Mouse (Mus musculus) intestine, embryonic 15.5 days (tissue): ENCODE measurements around the gene Lca5l. TPM values are rescaled to one million over a fixed set of nuclear protein-coding genes. Genes with fewer than 3 reads are reported as not detected.

Experiments used
- ATAC-seq: fragments of 200-750 bp; cut with Nextera tagmentation; 2 replicates; pipeline ENCODE4 v1.8.0; 2017; ENCODE audit warnings: moderate TSS enrichment, moderate library complexity
- H3K27ac ChIP-seq: fragments of 300-500 bp; sonication (generic); 2 replicates; pipeline ENCODE4 v1.5.1; 2015; ENCODE audit warnings: mild to moderate bottlenecking, inconsistent platforms
- H3K27me3 ChIP-seq: fragments of 300-500 bp; sonication (generic); replicated peaks from 2 replicates; pipeline ENCODE4 v1.6.1; 2015; ENCODE audit warnings: inconsistent platforms
- H3K36me3 ChIP-seq: fragments of 300-500 bp; sonication (generic); 2 replicates; pipeline ENCODE4 v1.6.1; 2015; ENCODE audit warnings: inconsistent platforms
- H3K4me1 ChIP-seq: fragments of 300-500 bp; sonication (generic); replicated peaks from 2 replicates; pipeline ENCODE4 v1.6.1; 2015; ENCODE audit warnings: inconsistent platforms
- H3K4me2 ChIP-seq: fragments of 300-500 bp; sonication (generic); replicated peaks from 2 replicates; pipeline ENCODE4 v1.6.1; 2015; ENCODE audit warnings: mild to moderate bottlenecking, inconsistent platforms
- H3K4me3 ChIP-seq: fragments of 300-500 bp; sonication (generic); replicated peaks from 2 replicates; pipeline ENCODE4 v1.5.1; 2015; ENCODE audit warnings: inconsistent platforms
- H3K9ac ChIP-seq: fragments of 300-500 bp; sonication (generic); 2 replicates; pipeline ENCODE4 v1.6.1; 2015; ENCODE audit warnings: inconsistent platforms
- H3K9me3 ChIP-seq: fragments of 300-500 bp; sonication (generic); 2 replicates; pipeline ENCODE4 v1.6.1; 2016; ENCODE audit warnings: inconsistent platforms
- WGBS: fragments of 180-500 bp; shearing (Covaris S2); methylation state at CpG from one replicate; pipeline ENCODE4 v1.1.7; 2015; 5-methylcytosine and 5-hydroxymethylcytosine counted together
- polyA plus RNA-seq: library from polyadenylated mRNA; unstranded; fragments of >200 nt; fragmentation: Nextera tagmentation; extraction: Ambion mirVana; gene quantifications from 2 replicates; pipeline ENCODE4 v1.2.1, GENCODE M21; 2015

The Lca5l gene
- polyA plus RNA-seq, 1 experiment from 2014 or later, result 0.82 TPM

DNA sequence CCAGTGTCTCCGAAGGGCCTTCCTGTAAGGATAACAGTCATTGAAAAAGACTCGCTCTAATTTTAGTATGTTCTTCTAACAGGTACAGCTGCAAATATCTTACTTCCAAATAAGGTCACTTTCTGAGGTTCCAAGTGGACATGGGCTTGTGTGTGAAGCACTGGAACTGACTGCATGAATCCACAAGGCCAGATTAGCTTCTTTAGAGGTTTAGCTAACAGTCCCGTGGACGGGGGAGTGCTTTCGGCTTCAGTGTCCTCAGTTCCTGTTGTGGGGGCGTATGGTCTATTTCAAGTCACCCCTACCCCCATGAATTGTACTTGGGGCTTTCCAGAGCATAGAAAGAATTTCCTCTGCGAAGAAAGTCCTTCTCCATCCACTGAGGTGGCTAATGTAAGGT is 18.8 kb upstream of the Lca5l start:
- Histone ChIP-seq H3K4me3 (no peak overlapping the region), H3K9ac (no peak overlapping the region), H3K4me1 (peaks cover 6% of the 10 kb centered on the region; the same call in 1 of the 2 replicates), H3K36me3 (no peaks in the 10 kb centered on the region), H3K27ac (peak overlapping the region; percentile 23; the same call in 1 of the 2 replicates), H3K27me3 (no peaks in the 10 kb centered on the region), H3K9me3 (no peaks in the 10 kb centered on the region), H3K4me2 (no peak overlapping the region)
- 66% methylated on average over 7 of the region's 7 CpGs for WGBS
- no peak for ATAC-seq

DNA sequence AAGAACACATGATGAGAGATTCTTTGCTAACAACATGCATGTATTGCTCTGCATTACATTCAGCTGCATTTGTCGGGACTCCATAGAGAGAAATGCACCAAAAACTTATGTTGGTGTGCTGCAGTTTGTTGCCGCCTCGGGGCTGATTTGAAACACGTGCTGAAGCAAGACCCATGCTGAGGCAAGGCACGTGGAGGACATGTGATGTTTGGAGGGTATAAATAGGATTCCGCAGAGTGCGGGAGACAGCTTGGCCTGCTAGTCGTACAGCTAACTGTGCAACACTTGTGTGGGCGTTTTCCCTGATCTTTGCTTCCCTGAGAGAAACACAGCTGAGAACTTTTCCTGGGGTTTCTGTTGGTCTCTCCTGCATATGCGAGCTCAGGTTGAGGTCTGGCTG is 17.7 kb upstream of the Lca5l start:
- no peak for ATAC-seq
- no peaks in the 10 kb centered on the region for H3K27me3 ChIP-seq
- H3K4me2 ChIP-seq, result no peak overlapping the region
- H3K27ac ChIP-seq, result 0 out of 2 replicates have a peak overlapping the region, but pooled peaks have one; percentile 19
- H3K9ac ChIP-seq, result no peak overlapping the region
- no peak overlapping the region for H3K4me3 ChIP-seq
- H3K4me1 ChIP-seq, result peaks cover 6% of the 10 kb centered on the region; the same call in 1 of the 2 replicates
- WGBS, result 83% methylated on average over 10 of the region's 10 CpGs
- no peaks in the 10 kb centered on the region for H3K36me3 ChIP-seq
- H3K9me3 ChIP-seq, result no peaks in the 10 kb centered on the region

DNA sequence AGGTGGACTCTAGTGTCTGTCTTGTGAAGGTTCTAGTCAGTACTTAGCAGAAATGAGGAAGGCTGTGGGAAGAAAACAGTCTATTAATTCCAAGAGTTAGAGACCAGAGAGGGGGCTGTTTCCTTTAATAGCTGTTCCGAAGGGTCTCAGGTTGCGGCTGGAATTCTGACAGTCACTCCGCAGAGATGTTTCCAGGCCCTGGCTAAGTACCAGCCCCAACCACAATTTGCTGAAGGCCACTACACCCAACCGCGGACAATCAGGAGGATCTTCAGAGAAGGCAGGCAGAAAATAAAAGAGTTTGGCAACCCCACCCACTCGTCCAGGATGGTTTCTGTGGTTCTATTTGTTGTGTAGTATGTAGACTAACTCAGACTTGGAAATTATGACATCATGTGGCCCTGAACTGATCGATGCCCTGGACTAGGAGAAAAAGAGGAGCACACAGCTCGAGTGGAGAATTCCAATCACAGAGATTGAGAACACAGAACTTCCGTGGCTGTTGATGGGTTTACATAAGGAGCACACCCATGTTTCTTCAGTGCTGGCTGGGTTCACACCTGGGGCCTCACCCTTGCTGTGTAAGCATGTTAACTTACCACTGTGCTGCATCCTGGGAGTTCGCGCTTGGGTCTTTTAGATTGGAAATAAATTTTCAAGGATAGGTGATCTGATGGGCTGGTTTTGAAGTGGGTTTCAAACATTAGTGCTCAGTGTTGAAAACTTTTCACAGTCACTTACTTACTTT is 9.6 kb upstream of the Lca5l start:
- H3K4me2 ChIP-seq, result peak overlapping the region; percentile 26; the same call in 1 of the 2 replicates
- no peak for ATAC-seq
- 58% methylated on average over 11 of the region's 11 CpGs for WGBS
- H3K9ac ChIP-seq, result no peak overlapping the region
- no peak overlapping the region for H3K4me3 ChIP-seq
- no peaks in the 10 kb centered on the region for H3K9me3 ChIP-seq
- 0 out of 2 replicates have a peak overlapping the region, but pooled peaks have one; percentile 6 for H3K27ac ChIP-seq
- H3K4me1 ChIP-seq, result peaks cover 12% of the 10 kb centered on the region
- H3K36me3 ChIP-seq, result no peaks in the 10 kb centered on the region
- H3K27me3 ChIP-seq, result no peaks in the 10 kb centered on the region

DNA sequence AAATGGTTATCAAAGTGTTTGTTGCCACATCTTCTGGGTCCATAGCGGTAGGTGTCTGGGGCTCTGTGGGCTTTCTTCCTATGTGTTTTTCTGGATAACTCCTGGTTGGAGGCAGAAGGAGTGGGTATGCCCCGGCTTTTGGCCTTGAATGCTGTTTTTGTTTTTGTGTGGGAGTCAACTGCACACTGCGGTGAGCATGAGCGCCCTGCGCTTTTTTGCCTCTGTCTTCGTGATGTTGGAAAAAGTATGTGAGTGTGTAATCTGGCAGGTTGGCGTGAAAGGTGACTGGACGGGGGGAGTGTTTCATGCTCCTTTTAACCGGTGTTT is 8.6 kb upstream of the Lca5l start:
- H3K27ac ChIP-seq, result peak overlapping the region; percentile 62
- peak overlapping the region; percentile 32; the same call in 1 of the 2 replicates for H3K9ac ChIP-seq
- peaks cover 12% of the 10 kb centered on the region for H3K4me1 ChIP-seq
- peak overlapping the region; percentile 73 for H3K4me2 ChIP-seq
- no peaks in the 10 kb centered on the region for H3K27me3 ChIP-seq
- no peaks in the 10 kb centered on the region for H3K9me3 ChIP-seq
- peak overlapping the region; percentile 30 for H3K4me3 ChIP-seq
- 30% methylated on average over 9 of the region's 9 CpGs for WGBS
- no peaks in the 10 kb centered on the region for H3K36me3 ChIP-seq
- ATAC-seq, result no peak

DNA sequence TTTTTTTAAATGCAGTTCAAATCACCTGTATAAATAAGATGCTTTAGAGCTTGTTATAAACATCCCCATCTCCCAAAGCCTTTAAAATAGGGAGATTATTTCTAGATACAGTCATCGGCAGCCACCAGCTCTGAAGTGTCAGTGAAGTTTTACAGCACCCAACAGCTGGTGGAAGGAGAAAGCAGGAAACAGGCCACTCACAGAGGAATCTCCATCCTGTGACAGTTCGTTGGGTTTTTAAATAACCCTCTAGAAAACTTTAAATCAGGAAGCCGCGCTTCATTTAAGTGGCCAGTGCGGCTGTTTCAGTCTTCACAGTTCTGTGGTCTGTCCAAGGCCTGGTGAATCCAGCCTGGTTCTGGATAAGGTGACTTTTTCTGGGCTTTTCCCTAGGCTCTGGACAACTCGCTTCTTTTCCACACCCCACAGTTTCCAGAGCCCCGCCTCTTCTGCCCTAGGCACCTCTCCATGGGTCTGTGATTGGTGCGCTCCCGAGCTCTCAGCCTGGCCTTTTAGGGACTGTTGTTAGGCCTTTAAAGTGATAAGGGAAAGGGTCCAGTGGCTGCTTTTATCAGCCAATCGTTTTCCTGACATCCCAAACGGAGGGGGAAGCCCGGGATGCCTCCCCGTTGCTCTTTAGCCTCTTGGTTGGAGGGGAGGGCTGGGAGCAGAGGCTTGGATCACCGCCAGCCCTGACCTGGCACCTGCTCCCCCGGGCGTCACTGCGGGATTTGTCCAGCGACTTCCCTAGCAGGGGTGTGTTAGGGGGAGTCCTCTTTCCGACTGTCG is 8.0 kb upstream of the Lca5l start, which contains the start of gene Sh3bgr:
Gene Sh3bgr (plus strand): TSS at position 538 of the 789 bp plus-strand sequence.
- whole genome bisulfite sequencing, result 3% methylated on average over 20 of the region's 20 CpGs
- H3K9me3 ChIP-seq, result no peaks in the 10 kb centered on the region
- ATAC-seq, result peak; percentile 93
- no peaks in the 10 kb centered on the region for H3K27me3 ChIP-seq
- H3K4me2 ChIP-seq, result peak within 1 kb of the TSS; percentile 73
- peak within 1 kb of the TSS; percentile 30 for H3K4me3 ChIP-seq
- H3K36me3 ChIP-seq, result no peaks in the 10 kb centered on the region
- peak within 1 kb of the TSS; percentile 32; the same call in 1 of the 2 replicates for H3K9ac ChIP-seq
- peaks cover 12% of the 10 kb centered on the region for H3K4me1 ChIP-seq
- H3K27ac ChIP-seq, result peak within 1 kb of the TSS; percentile 62

DNA sequence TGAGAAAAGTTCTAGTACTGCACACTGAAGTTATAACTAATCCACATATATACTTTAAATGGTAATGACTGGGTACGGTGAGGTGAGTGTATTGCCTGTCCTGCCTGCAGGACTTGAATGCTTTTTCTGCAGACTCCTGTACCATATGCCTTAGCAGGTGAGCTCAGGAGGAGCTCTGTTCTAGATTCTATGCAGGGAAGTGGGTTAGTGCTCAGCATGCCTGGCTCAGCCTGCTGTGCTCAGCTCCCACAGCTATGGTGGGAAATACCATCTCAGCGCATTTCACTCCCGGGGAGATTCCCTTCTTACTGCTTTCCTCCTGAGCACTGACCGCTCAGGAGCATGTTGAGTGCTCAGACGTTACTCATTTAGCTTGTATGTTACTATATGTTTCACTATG is 4.5 kb downstream of the Lca5l start:
- ATAC-seq, result no peak

DNA sequence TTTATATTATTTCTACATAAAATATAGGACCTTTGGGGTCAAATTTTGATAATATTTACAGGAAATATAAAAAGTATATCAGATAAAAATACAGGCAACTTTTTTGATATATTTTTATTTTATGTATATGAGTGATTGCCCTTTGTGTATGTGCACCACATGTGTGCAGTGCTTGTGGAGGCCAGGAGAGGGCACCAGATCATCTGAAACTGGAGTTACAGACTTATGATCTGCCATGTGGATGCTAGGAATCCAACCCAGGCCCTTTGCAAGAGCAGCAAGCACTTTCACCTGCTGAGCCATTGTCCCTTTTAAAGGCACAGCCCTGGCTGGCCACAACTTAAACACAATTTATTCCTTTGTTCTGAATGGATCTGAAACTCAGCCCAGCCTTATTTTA is 12.9 kb downstream of the Lca5l start:
- Histone ChIP-seq H3K4me1 (0 out of 2 replicates have a peak, but pooled peaks cover 2% of the 10 kb centered on the region), H3K9me3 (no peaks in the 10 kb centered on the region), H3K4me3 (no peak overlapping the region), H3K27me3 (no peaks in the 10 kb centered on the region), H3K4me2 (no peak overlapping the region), H3K9ac (no peak overlapping the region), H3K36me3 (no peaks in the 10 kb centered on the region), H3K27ac (no peak overlapping the region)
- no peak for ATAC-seq

More for the DNA sequence above, 4.5 kb downstream of the Lca5l start:
- Histone ChIP-seq H3K9ac (no peak overlapping the region), H3K27me3 (no peaks in the 10 kb centered on the region), H3K36me3 (no peaks in the 10 kb centered on the region), H3K27ac (no peak overlapping the region), H3K4me1 (no peaks in the 10 kb centered on the region), H3K4me2 (no peak overlapping the region), H3K9me3 (no peaks in the 10 kb centered on the region), H3K4me3 (no peak overlapping the region)
- WGBS, result 88% methylated on average over 5 of the region's 5 CpGs

DNA sequence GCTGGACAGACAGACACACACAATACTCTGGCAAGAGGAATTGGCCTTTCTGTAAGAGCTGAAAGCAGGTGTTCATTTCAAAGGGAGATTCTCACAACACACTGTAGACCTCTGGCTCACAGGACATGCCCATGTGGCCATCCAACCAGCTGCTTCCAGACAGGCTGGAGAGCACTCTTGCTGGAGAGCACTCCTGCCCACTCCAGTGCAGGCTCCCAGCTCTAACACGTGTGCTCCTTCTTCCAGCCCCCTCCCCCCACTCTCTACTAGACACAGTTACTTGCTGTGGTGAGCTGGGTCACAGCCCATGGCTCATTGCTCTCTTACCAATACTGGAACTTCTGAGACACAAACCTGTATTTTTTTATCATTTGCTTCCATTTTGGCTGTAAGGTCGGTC is 16.7 kb downstream of the Lca5l start:
- Histone ChIP-seq H3K9me3 (no peaks in the 10 kb centered on the region), H3K4me3 (no peak overlapping the region), H3K4me2 (no peak overlapping the region), H3K9ac (no peak overlapping the region), H3K4me1 (0 out of 2 replicates have a peak, but pooled peaks cover 2% of the 10 kb centered on the region), H3K27ac (no peak overlapping the region), H3K27me3 (no peaks in the 10 kb centered on the region), H3K36me3 (no peaks in the 10 kb centered on the region)
- no peak for ATAC-seq
- WGBS, result 44% methylated on average over 2 of the region's 2 CpGs

DNA sequence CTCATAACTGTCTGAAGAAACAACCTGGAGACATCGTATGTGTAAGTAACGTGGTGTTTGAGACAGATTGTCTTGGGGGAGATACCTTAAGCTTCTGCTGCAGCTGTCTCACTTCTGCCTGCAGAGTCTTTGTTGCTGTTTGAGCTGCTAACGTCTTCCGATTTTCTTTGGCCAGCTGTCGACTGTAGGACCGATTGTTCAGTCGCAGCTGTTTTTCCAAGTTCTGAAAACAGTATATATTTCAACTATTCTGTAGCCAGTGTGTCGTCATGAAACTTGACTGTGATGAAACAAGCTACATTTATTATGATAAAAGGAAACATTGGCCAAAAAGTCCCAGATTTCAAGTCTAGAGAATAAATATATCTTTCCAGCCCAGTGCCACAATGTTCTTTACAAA is 18.4 kb downstream of the Lca5l start:
- no peaks in the 10 kb centered on the region for H3K27me3 ChIP-seq
- H3K27ac ChIP-seq, result no peak overlapping the region
- H3K4me2 ChIP-seq, result no peak overlapping the region
- H3K9ac ChIP-seq, result no peak overlapping the region
- ATAC-seq, result no peak
- WGBS, result 53% methylated on average over 8 of the region's 8 CpGs
- no peaks in the 10 kb centered on the region for H3K9me3 ChIP-seq
- no peak overlapping the region for H3K4me3 ChIP-seq
- H3K4me1 ChIP-seq, result 0 out of 2 replicates have a peak, but pooled peaks cover 2% of the 10 kb centered on the region
- H3K36me3 ChIP-seq, result no peaks in the 10 kb centered on the region

DNA sequence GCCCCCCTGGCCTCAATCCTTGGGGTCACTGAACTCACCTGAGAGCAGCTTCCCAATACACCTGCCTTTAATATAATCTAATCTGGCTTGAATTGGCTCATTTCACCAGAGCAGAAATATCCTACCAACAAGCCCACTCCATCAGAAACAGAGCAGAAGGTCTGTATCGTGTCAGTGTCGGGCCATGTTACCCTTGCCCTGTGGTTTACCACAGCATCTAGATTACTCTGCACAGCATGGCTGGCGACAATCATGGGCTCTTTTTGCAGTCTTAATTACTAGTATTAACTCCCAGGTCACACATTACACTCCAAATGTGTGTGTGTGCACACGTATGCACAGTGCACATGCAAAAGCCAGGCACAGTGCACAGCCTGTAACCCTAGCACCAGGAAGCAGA is 23.2 kb downstream of the Lca5l start:
- Histone ChIP-seq H3K27me3 (no peaks in the 10 kb centered on the region), H3K9me3 (no peaks in the 10 kb centered on the region), H3K9ac (no peak overlapping the region), H3K36me3 (no peaks in the 10 kb centered on the region), H3K4me2 (no peak overlapping the region), H3K4me3 (no peak overlapping the region), H3K4me1 (no peaks in the 10 kb centered on the region), H3K27ac (no peak overlapping the region)
- ATAC-seq, result no peak
- 92% methylated on average over 4 of the region's 4 CpGs for WGBS

DNA sequence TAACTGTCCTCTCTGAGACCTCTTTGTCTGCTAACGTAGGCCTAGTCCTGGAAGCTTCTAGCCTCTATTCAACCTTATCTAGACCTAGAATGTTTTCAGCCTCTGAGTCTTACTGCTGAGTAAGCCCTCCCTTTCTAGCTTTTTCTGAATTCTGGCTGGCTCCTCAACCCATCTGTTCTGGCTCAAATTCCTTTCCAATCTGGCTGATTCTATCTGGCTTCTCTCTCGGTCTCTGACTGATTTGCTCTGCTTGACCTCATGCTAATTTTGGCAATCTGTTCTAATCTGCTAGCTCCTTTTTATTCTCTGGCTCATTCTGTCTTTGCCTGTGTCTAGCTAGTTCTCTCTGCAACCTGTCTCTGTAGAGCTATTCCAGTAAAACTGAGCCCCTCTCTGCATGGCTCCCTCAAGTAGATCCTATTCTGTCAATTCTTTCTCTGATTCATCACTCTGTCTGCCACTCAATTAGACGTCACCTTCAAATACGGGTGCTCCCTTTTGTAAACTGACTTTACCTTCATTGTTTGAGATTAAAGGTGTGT is 26.3 kb downstream of the Lca5l start:
- Histone ChIP-seq H3K27ac (no peak overlapping the region), H3K27me3 (no peaks in the 10 kb centered on the region), H3K9ac (no peak overlapping the region), H3K9me3 (no peaks in the 10 kb centered on the region), H3K4me2 (no peak overlapping the region), H3K4me1 (no peaks in the 10 kb centered on the region), H3K4me3 (no peak overlapping the region), H3K36me3 (no peaks in the 10 kb centered on the region)
- ATAC-seq, result no peak
- WGBS, result 71% methylated on average over 4 of the region's 4 CpGs

DNA sequence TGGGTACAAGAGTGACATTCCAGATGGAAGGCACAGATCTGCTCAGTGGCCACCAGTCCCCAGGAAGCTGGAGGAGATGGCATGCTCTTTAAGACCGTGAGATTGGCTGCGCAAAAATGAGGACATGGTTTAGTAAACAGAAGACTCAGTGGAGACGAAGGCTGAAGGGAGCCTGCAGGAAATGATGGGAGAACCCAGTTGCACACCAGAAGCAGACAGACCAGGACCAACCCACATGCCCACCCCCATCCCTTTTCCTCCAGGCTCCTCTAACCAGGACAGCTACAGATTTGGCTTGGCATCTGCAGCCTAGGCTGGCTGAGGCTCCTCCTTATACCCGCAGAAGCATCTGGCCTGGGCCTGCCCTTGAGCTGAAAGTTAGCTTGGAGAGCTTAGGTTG is 30.7 kb downstream of the Lca5l start:
- Histone ChIP-seq H3K27ac (no peak overlapping the region), H3K9me3 (no peaks in the 10 kb centered on the region), H3K4me1 (peaks cover 8% of the 10 kb centered on the region), H3K9ac (no peak overlapping the region), H3K4me3 (no peak overlapping the region), H3K36me3 (no peaks in the 10 kb centered on the region), H3K4me2 (no peak overlapping the region), H3K27me3 (no peaks in the 10 kb centered on the region)
- WGBS, result 79% methylated on average over 4 of the region's 4 CpGs
- ATAC-seq, result no peak
